8 mouse cellular contexts compared by ENCODE assay signal in genomic region chr12:101026946-101027345, GRCm38 (mm10). TPM values are rescaled to one million over a fixed set of nuclear protein-coding genes. Genes with fewer than 3 reads are reported as not detected.
DNase-seq lines count a peak whose midpoint lies in the region; ATAC-seq and TF ChIP-seq lines count a peak whose summit lies in the region.

No protein-coding gene starts in this region.

- H3K27me3 ChIP-seq in intestine, postnatal 0 days (replicated peaks; ENCODE audit: control insufficient read depth, insufficient read depth, low read length), result no peaks in the 10 kb centered on the region
- H3K27me3 ChIP-seq in midbrain, embryonic 12.5 days, result peaks cover 7% of the 10 kb centered on the region

- no peak overlapping the region for H3K9ac ChIP-seq in intestine, postnatal 0 days (ENCODE audit: low read depth, low read length)
- H3K9ac ChIP-seq in midbrain, embryonic 12.5 days (replicated peaks), result peak overlapping the region; percentile 86

- H3K36me3 ChIP-seq in intestine, postnatal 0 days (ENCODE audit: control insufficient read depth, insufficient read depth), result 0 out of 2 replicates have a peak, but pooled peaks cover 3% of the 10 kb centered on the region
- H3K36me3 ChIP-seq in midbrain, embryonic 12.5 days, result peaks cover 5% of the 10 kb centered on the region

- H3K27ac ChIP-seq in intestine, postnatal 0 days (ENCODE audit: low read depth, low read length), result peak overlapping the region; percentile 58
- no peak overlapping the region for H3K27ac ChIP-seq in midbrain, embryonic 12.5 days (replicated peaks)

- H3K4me3 ChIP-seq in intestine, postnatal 0 days (ENCODE audit: low read depth, low read length), result peak overlapping the region; percentile 77
- peak overlapping the region; percentile 78 for H3K4me3 ChIP-seq in midbrain, embryonic 12.5 days

- no peak for TF ChIP-seq CTCF in intestine, postnatal 0 days (IDR thresholded peaks at IDR 0.05; ENCODE audit: low read depth)

- H3K4me2 ChIP-seq in intestine, postnatal 0 days (replicated peaks; ENCODE audit: low read depth), result peak overlapping the region; percentile 97
- peak overlapping the region; percentile 82 for H3K4me2 ChIP-seq in midbrain, embryonic 12.5 days (replicated peaks)

- peak; percentile 13 for DNase-seq in gastrocnemius, postnatal 10 days
- no peak for DNase-seq in gastrocnemius, postnatal 14 days
- peak; percentile 11 for DNase-seq in CD4-positive helper T cell, adult 2 months (ENCODE audit: low read depth, low spot score)
- DNase-seq in embryo, embryonic 11 days, result peak; percentile 47
- DNase-seq in c-Kit-positive CD71-positive TER-119-positive erythroid progenitor cells, embryonic 14.5 days (ENCODE audit: low spot score), result no peak
- no peak for DNase-seq in thymus, postnatal 36 days

- 12% methylated on average over 14 of the region's 14 CpGs for WGBS in intestine, postnatal 0 days
- WGBS in midbrain, embryonic 12.5 days, result 2% methylated on average over 14 of the region's 14 CpGs

- intact Hi-C loops in gastrocnemius, postnatal 14 days (cut with DNase I; ENCODE audit: low total_unique reads), result no loop called here

- H3K4me1 ChIP-seq in intestine, postnatal 0 days (replicated peaks; ENCODE audit: control insufficient read depth, insufficient read depth, low read length), result peaks cover 6% of the 10 kb centered on the region; the same call in 1 of the 2 replicates
- H3K4me1 ChIP-seq in midbrain, embryonic 12.5 days, result peaks cover 48% of the 10 kb centered on the region

- no peaks in the 10 kb centered on the region for H3K9me3 ChIP-seq in intestine, postnatal 0 days (ENCODE audit: control insufficient read depth)
- no peaks in the 10 kb centered on the region for H3K9me3 ChIP-seq in midbrain, embryonic 12.5 days

- ATAC-seq in intestine, postnatal 0 days, result no peak
- no peak for ATAC-seq in midbrain, embryonic 12.5 days (ENCODE audit: low FRiP score, low read depth)

RNA-seq across cellular contexts. Expression of gene Ccdc88c, which starts 1.9 kb away (rescaled TPM):
- total RNA-seq in gastrocnemius, postnatal 10 days (2021), result 10 to 100 TPM; 49.5 to 57.8 TPM
- total RNA-seq in gastrocnemius, postnatal 14 days (2021), result 10 to 100 TPM; 29.2 to 37.2 TPM
- polyA plus RNA-seq in intestine, postnatal 0 days (2015; fragmentation: Nextera tagmentation; extraction: Ambion mirVana), result 11.7 and 14.4 TPM in 2 replicates
- polyA plus RNA-seq in midbrain, embryonic 12.5 days (2016; fragmentation: Nextera tagmentation; extraction: Ambion mirVana), result 17.1 and 19.6 TPM in 2 replicates

RNA-seq across cellular contexts. Expression of gene Ppp4r3a, which starts 56.6 kb away (rescaled TPM):
- 10 to 100 TPM; 22.7 to 32.2 TPM for total RNA-seq in gastrocnemius, postnatal 10 days (2021)
- 10 to 100 TPM; 15.8 to 21.3 TPM for total RNA-seq in gastrocnemius, postnatal 14 days (2021)
- 18.4 and 19.6 TPM in 2 replicates for polyA plus RNA-seq in intestine, postnatal 0 days (2015; fragmentation: Nextera tagmentation; extraction: Ambion mirVana)
- polyA plus RNA-seq in midbrain, embryonic 12.5 days (2016; fragmentation: Nextera tagmentation; extraction: Ambion mirVana), result 79.5 and 80.2 TPM in 2 replicates

Comparison
In these comparisons a context has a peak if more than half of its experiments do, and no peak if none do; other contexts are left out.
1. DNase-seq: peak in gastrocnemius, postnatal 10 days (single experiment), CD4-positive helper T cell, adult 2 months (single experiment) and embryo, embryonic 11 days (single experiment); none in gastrocnemius, postnatal 14 days (single experiment), c-Kit-positive CD71-positive TER-119-positive erythroid progenitor cells, embryonic 14.5 days (single experiment) and thymus, postnatal 36 days (0 of 2).